Mouse (Mus musculus) 3T3-L1 (cell line): ENCODE results near the gene A530064D06Rik.
A peak's percentile ranks its signal among the peaks of the same experiment; 100 is the strongest.
"Not testable (repeated sequence)": the region's sequence is repeated elsewhere in the genome, so short reads cannot be mapped to it uniquely, and the experiment has no call there.

Experiments used
- DNase-seq: peaks from one replicate; pipeline ENCODE4 v3.0.0-alpha.2; 2015; ENCODE audit warnings: low read depth, low spot score

The A530064D06Rik gene

GRCm38 (mm10) chr17:48167103-48167502, at the start of gene A530064D06Rik:
A530064D06Rik (minus strand) TSS chr17:48167275.
- not testable (repeated sequence) for DNase-seq

GRCm38 (mm10) chr17:48215429-48215828, 48.4 kb upstream of the A530064D06Rik start:
- no peak for DNase-seq

- no peak for DNase-seq
Observed at GRCm38 (mm10) chr17:48213511-48213910, 46.4 kb upstream of the A530064D06Rik start.

GRCm38 (mm10) chr17:48212596-48212995, 45.5 kb upstream of the A530064D06Rik start:
- DNase-seq = no peak

GRCm38 (mm10) chr17:48203086-48203485, 36.0 kb upstream of the A530064D06Rik start:
- DNase-seq = no peak

GRCm38 (mm10) chr17:48192366-48192765, 25.3 kb upstream of the A530064D06Rik start:
- DNase-seq = no peak

- peak; percentile 50 for DNase-seq
Observed at GRCm38 (mm10) chr17:48185252-48185651, 18.2 kb upstream of the A530064D06Rik start.

- DNase-seq = no peak
Observed at GRCm38 (mm10) chr17:48157382-48158076, 9.5 kb downstream of the A530064D06Rik start.

GRCm38 (mm10) chr17:48146120-48146519, 21.0 kb downstream of the A530064D06Rik start, which contains the start of gene 9830107B12Rik:
9830107B12Rik (minus strand) TSS chr17:48146268.
- no peak for DNase-seq

- no peak for DNase-seq
Observed at GRCm38 (mm10) chr17:48132810-48133209, 34.3 kb downstream of the A530064D06Rik start.

GRCm38 (mm10) chr17:48120456-48120855, 46.6 kb downstream of the A530064D06Rik start:
- DNase-seq = no peak

GRCm38 (mm10) chr17:48119656-48120055, 47.4 kb downstream of the A530064D06Rik start:
- DNase-seq = peak; percentile 84

- DNase-seq = no peak
Observed at GRCm38 (mm10) chr17:48118570-48118969, 48.5 kb downstream of the A530064D06Rik start.

GRCm38 (mm10) chr17:48110547-48111287, 56.4 kb downstream of the A530064D06Rik start:
- DNase-seq = peak; percentile 44

- no peak for DNase-seq
Observed at GRCm38 (mm10) chr17:48108520-48108919, 58.6 kb downstream of the A530064D06Rik start.

- no peak for DNase-seq
Observed at GRCm38 (mm10) chr17:48107862-48108261, 59.2 kb downstream of the A530064D06Rik start.

GRCm38 (mm10) chr17:48107333-48107732, 59.7 kb downstream of the A530064D06Rik start:
- no peak for DNase-seq

- peak; percentile 85 for DNase-seq
Observed at GRCm38 (mm10) chr17:48100441-48101417, 66.3 kb downstream of the A530064D06Rik start.

- no peak for DNase-seq
Observed at GRCm38 (mm10) chr17:48099312-48099711, 67.8 kb downstream of the A530064D06Rik start.
